Mouse (Mus musculus) liver, embryonic 14.5 days (tissue): ENCODE results near the gene Stxbp1. TPM values are rescaled to one million over a fixed set of nuclear protein-coding genes. Genes with fewer than 3 reads are reported as not detected.
A peak's percentile ranks its signal among the peaks of the same experiment; 100 is the strongest.

Experiments used
- ATAC-seq: fragments of 200-750 bp; cut with Nextera tagmentation; 2 replicates; pipeline ENCODE4 v1.8.0; 2017; ENCODE audit warnings: moderate number of reproducible peaks, mild to moderate bottlenecking, moderate library complexity; ENCODE audit not compliant: insufficient read depth
- DNase-seq, 3 experiments: peaks; one replicate each; pipeline ENCODE4 v3.0.0-alpha.2; 2012 to 2013; ENCODE audit warnings: low read depth in 3 of 3, low spot score in 3 of 3
- H3K27ac ChIP-seq: fragments of 300-500 bp; sonication (generic); 2 replicates; pipeline ENCODE4 v1.5.1; 2014; ENCODE audit warnings: moderate library complexity, mild to moderate bottlenecking, control low read depth, inconsistent platforms
- H3K27me3 ChIP-seq: fragments of 300-500 bp; sonication (generic); 2 replicates; pipeline ENCODE4 v1.6.1; 2014; ENCODE audit warnings: mild to moderate bottlenecking, low read length, moderate library complexity; ENCODE audit not compliant: control insufficient read depth, insufficient read depth
- H3K36me3 ChIP-seq: fragments of 300-500 bp; sonication (generic); replicated peaks from 2 replicates; pipeline ENCODE4 v1.6.1; 2014; ENCODE audit warnings: low read depth; ENCODE audit not compliant: control insufficient read depth, insufficient read depth
- H3K4me1 ChIP-seq, 2 experiments: fragments of 200-500 bp in 1 of 2; fragments of 300-500 bp in 1 of 2; sonication (generic) in 1 of 2; replicated peaks; 2 replicates each; pipeline ENCODE4 v1.6.1; 2012 to 2014; ENCODE audit warnings: antibody characterized with exemption in 1 of 2, inconsistent platforms in 1 of 2, low read length in 1 of 2; ENCODE audit not compliant: control insufficient read depth in 2 of 2, insufficient read depth in 2 of 2
- H3K4me2 ChIP-seq: fragments of 300-500 bp; sonication (generic); 2 replicates; pipeline ENCODE4 v1.6.1; 2014; ENCODE audit warnings: low read depth, mild to moderate bottlenecking, control low read depth, moderate library complexity
- H3K4me3 ChIP-seq, 2 experiments: fragments of 200-500 bp in 1 of 2; fragments of 300-500 bp in 1 of 2; sonication (generic) in 1 of 2; 2 replicates each; pipeline ENCODE4 v1.5.1; 2012 to 2014; ENCODE audit warnings: low read depth in 2 of 2, low read length in 2 of 2, mild to moderate bottlenecking in 2 of 2, control low read depth in 1 of 2, inconsistent platforms in 1 of 2, moderate library complexity in 1 of 2; ENCODE audit not compliant: insufficient read depth in 1 of 2
- H3K9ac ChIP-seq: fragments of 300-500 bp; sonication (generic); replicated peaks from 2 replicates; pipeline ENCODE4 v1.6.1; 2014; ENCODE audit warnings: mild to moderate bottlenecking, control low read depth, moderate library complexity
- H3K9me3 ChIP-seq: fragments of 300-500 bp; sonication (generic); 2 replicates; pipeline ENCODE4 v1.6.1; 2016; ENCODE audit warnings: low read length, mixed read lengths; ENCODE audit not compliant: control insufficient read depth
- CTCF ChIP-seq: IDR thresholded peaks from 2 replicates; pipeline ENCODE4 v1.5.1; 2016; ENCODE audit warnings: antibody characterized with exemption, low read depth, control low read depth
- EP300 ChIP-seq: IDR thresholded peaks from 2 replicates; pipeline ENCODE4 v1.6.1; 2016; ENCODE audit warnings: antibody characterized with exemption, low read depth
- WGBS: fragments of 180-500 bp; shearing (Covaris S2); extraction: QIAGEN DNeasy Blood & Tissue Kit; methylation state at CpG from one replicate; pipeline ENCODE4 v1.1.7; 2014; ENCODE audit not compliant: insufficient replicate concordance; 5-methylcytosine and 5-hydroxymethylcytosine counted together
- polyA plus RNA-seq, 2 experiments: library from polyadenylated mRNA; depleted of rRNA in 1 of 2; stranded (reverse) in 1 of 2; unstranded in 1 of 2; fragments of >200 nt; fragmentation: Nextera tagmentation in 1 of 2; extraction: Ambion mirVana in 1 of 2; gene quantifications; 2 replicates each; pipeline versions ENCODE4 v1.2.1 to v1.2.3; 2012 to 2014

The Stxbp1 gene
- polyA plus RNA-seq, 2 experiments = 2.1 to 2.6 TPM

DNA sequence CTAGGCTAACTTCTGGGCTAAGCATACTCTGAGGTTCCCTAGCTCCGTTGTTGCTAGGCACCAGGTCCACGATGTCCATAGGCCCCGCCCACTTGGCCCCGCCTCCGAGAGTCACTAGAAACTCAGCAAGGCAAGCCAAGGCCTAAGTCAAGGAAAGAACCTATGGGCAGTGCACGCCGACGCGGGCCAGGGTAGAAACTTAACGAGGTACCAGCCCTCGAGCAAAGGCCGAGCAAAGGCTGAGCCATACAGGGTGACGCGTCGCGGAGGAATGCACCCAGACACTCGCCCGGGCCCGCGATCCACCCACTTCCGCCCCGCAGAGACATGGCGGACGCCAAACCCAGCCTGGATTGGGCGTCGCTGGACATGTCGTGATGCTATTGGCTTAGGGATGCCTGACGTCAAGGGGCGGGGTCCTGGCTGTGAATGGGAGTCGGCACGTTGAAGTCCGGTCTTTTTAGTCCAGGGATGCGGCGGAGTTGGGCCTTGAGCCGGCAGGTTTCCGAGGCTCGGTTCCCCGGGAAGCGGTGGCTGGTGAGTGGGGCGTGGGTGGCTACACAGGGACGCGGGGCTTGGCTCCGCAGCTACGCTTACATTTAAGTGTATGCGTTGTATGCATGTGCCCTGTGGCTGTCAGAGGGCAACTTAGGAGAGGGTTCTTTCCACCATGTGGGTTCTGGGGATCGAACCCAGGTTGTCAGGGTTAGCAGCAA is 71.5 kb downstream of the Stxbp1 start, which contains the start of the genes Ttc16 and Ptrh1:
Gene Ttc16, minus strand, starts transcription at position 275 of the 716 bp plus-strand sequence.
Gene Ptrh1, plus strand, starts transcription at position 428 of the 716 bp plus-strand sequence.
- TF ChIP-seq CTCF = 0 out of 2 replicates have a peak, but pooled peaks have one; percentile 4
- no peak for TF ChIP-seq EP300
- peak; percentile 96 for ATAC-seq
- under 1% methylated on average over 46 of the region's 46 CpGs for WGBS
- peak; percentile 92 to 93 (median 92) for DNase-seq
- peak within 1 kb of the TSS; percentile 19 for H3K9ac ChIP-seq
- peak within 1 kb of the TSS; percentile 70 to 72 for H3K4me3 ChIP-seq
- H3K9me3 ChIP-seq = no peaks in the 10 kb centered on the region
- H3K36me3 ChIP-seq = no peaks in the 10 kb centered on the region
- no peak within 1 kb of the TSS for H3K27ac ChIP-seq
- H3K4me2 ChIP-seq = peak within 1 kb of the TSS; percentile 59
- H3K4me1 ChIP-seq = peaks cover 2 to 8% of the 10 kb centered on the region in 2 experiments; a peak in 3 of 4 replicates
- no peaks in the 10 kb centered on the region for H3K27me3 ChIP-seq

DNA sequence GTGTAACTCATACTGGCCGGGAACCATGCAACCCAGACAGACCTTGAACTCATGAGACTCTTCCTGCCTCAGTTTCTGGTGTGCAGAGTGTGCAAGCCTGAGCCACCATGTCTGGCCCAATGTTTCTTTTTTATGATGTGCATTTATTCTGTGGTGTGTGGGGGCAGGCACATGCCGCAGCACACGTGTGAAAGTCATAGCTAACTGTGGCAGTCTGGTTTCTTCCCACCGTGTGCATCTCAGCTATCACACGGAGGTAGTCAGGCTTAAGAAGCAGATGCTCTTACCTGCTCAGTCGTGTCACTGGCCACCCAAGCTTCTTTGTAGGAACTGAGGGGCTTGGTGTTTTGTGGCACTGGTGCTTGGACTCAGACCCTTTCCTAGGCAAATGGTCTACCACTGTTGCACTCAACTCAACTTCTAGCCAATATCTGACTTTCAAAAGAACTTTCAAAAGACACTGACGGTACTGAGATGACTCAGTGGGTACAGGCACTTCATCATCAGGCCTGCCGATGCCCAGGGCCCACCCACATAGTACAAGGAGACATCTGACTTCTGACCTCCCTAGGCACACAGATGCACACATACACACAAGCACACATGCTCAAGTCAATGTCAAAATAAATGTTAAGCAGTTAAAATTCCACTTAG is 74.3 kb downstream of the Stxbp1 start:
- H3K9me3 ChIP-seq = no peaks in the 10 kb centered on the region
- no peak overlapping the region for H3K9ac ChIP-seq
- TF ChIP-seq CTCF = no peak
- 61% methylated on average over 8 of the region's 8 CpGs for WGBS
- H3K27ac ChIP-seq = no peak overlapping the region
- no peak overlapping the region for H3K4me3 ChIP-seq
- H3K36me3 ChIP-seq = no peaks in the 10 kb centered on the region
- H3K4me2 ChIP-seq = no peak overlapping the region
- DNase-seq (no peak), ATAC-seq (no peak)
- H3K27me3 ChIP-seq = no peaks in the 10 kb centered on the region
- H3K4me1 ChIP-seq = peaks cover 2 to 15% of the 10 kb centered on the region in 2 experiments; a peak in 3 of 4 replicates

DNA sequence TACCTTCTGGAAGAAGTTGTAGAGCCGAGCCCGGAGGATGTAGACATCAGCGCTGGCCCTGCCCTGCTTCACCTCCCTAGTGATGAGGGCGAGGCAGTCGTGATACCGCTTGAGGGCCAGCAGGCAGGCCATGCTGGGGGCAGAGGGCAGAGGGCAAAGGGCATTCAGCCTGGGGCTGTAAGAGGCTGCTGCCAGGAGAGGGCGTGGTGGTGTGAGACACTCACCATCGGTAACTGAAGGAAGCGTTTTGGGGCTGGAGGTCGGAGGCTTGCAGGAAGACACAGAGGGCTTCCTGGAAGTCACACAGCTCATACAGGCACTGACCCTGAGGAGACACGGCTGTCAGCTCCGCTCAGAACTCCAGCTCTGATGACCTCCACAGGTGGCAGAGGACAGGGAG is 75.2 kb downstream of the Stxbp1 start:
- ATAC-seq (no peak), DNase-seq (no peak)
- H3K27me3 ChIP-seq = no peaks in the 10 kb centered on the region
- H3K4me1 ChIP-seq = peaks cover 2 to 15% of the 10 kb centered on the region in 2 experiments; a peak in 3 of 4 replicates
- no peaks in the 10 kb centered on the region for H3K36me3 ChIP-seq
- H3K9ac ChIP-seq = no peak overlapping the region
- WGBS = 22% methylated on average over 12 of the region's 12 CpGs
- no peak for TF ChIP-seq EP300
- peak; percentile 50 for TF ChIP-seq CTCF
- H3K9me3 ChIP-seq = no peaks in the 10 kb centered on the region
- H3K27ac ChIP-seq = no peak overlapping the region
- H3K4me2 ChIP-seq = no peak overlapping the region
- no peak overlapping the region for H3K4me3 ChIP-seq

DNA sequence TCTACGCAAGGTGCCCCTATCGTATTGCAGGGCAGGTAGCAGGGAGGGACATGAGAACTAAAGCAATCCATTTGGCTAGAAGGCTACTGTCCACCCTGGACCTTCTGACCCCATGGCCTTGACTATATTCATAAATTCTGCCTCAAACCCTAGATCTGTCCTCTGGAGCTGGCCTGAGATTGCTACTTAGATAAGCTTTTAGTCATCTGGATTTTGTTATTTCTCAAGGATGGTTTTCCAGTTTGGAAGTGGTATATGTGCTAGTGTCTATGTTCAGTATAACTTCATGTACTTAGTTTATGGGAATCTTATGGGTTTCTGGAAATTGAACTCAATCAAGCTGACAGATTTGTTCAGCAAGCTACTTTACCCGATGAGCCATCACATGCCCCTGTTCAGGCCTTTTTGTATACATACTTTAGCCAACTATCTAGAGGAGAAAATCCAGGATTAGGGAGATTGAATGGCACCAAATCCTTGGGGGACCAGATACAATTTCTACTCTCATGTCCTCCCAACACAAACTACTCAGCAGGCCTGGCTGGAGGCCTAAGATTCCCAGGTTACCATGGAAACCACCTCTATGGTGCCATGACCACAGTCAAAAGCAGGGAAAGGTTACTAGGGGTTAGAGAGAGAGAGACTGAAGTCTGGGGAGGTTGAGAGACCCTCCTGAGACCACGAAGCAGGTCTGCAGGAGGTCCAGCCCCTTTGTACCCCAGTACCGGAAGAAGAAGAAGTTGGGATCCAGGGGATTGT is 77.5 kb downstream of the Stxbp1 start:
- Histone ChIP-seq H3K27ac (no peak overlapping the region), H3K36me3 (no peaks in the 10 kb centered on the region), H3K9ac (no peak overlapping the region), H3K4me3 (no peak overlapping the region), H3K4me2 (no peak overlapping the region), H3K4me1 (peaks cover 0 to 11% of the 10 kb centered on the region in 2 experiments; a peak in 3 of 4 replicates), H3K9me3 (no peaks in the 10 kb centered on the region), H3K27me3 (no peaks in the 10 kb centered on the region)
- 70% methylated on average over 5 of the region's 5 CpGs for WGBS
- DNase-seq (no peak), ATAC-seq (no peak)
- TF ChIP-seq CTCF (no peak), EP300 (no peak)
